Mouse (Mus musculus) heart, adult 2 months (tissue): ENCODE measurements around the gene Ezh1. TPM values are rescaled to one million over a fixed set of nuclear protein-coding genes. Genes with fewer than 3 reads are reported as not detected.

Experiments used
- DNase-seq, 2 experiments: peaks; one replicate each; pipeline ENCODE4 v3.0.0; 2021
- H3K27ac ChIP-seq: fragments of 200-600 bp; 2 replicates; pipeline ENCODE4 v1.8.1; 2022
- H3K27me3 ChIP-seq: fragments of 200-500 bp; 2 replicates; pipeline ENCODE4 v1.6.1; 2012; ENCODE audit warnings: mild to moderate bottlenecking, low read length, inconsistent platforms, mixed read lengths; ENCODE audit not compliant: control insufficient read depth, insufficient read depth
- H3K36me3 ChIP-seq: fragments of 200-500 bp; 2 replicates; pipeline ENCODE4 v1.6.1; 2012; ENCODE audit warnings: low read length, inconsistent platforms; ENCODE audit not compliant: control insufficient read depth, insufficient read depth
- H3K4me1 ChIP-seq: fragments of 200-500 bp; 2 replicates; pipeline ENCODE4 v1.6.1; 2011; ENCODE audit warnings: low read length; ENCODE audit not compliant: control insufficient read depth, insufficient read depth
- H3K4me3 ChIP-seq: fragments of 200-600 bp; 2 replicates; pipeline ENCODE4 v1.8.1; 2022
- H3K79me2 ChIP-seq: fragments of 200-500 bp; replicated peaks from 2 replicates; pipeline ENCODE4 v1.6.1; 2012; ENCODE audit warnings: mild to moderate bottlenecking, inconsistent platforms, low read length, moderate library complexity, mixed read lengths; ENCODE audit not compliant: control insufficient read depth, insufficient read depth
- H3K9ac ChIP-seq: fragments of 200-500 bp; 2 replicates; pipeline ENCODE4 v1.6.1; 2012; ENCODE audit warnings: low read depth, mild to moderate bottlenecking, control low read depth, inconsistent platforms, low read length, mixed read lengths
- CTCF ChIP-seq: fragments of 200-600 bp; IDR thresholded peaks from 2 replicates; pipeline ENCODE4 v1.8.1; 2022; ENCODE audit warnings: antibody characterized with exemption, mild to moderate bottlenecking, moderate library complexity
- EP300 ChIP-seq: fragments of 200-500 bp; IDR thresholded peaks from 2 replicates; pipeline ENCODE4 v1.6.1; 2011; ENCODE audit warnings: low read depth, low read length, control low read depth; ENCODE audit not compliant: insufficient read depth
- POLR2A ChIP-seq: fragments of 200-500 bp; IDR thresholded peaks from 2 replicates; pipeline ENCODE4 v1.6.1; 2011; ENCODE audit warnings: mild to moderate bottlenecking, low read depth, low read length, control low read depth; ENCODE audit not compliant: insufficient read depth
- WGBS: fragments of 180-500 bp; shearing (Covaris S2); methylation state at CpG from one replicate; pipeline ENCODE4 v1.1.7; 2018; 5-methylcytosine and 5-hydroxymethylcytosine counted together
- intact Hi-C: fragments of 180-260 bp; cut with DNase I; formaldehyde crosslinking; loops from one replicate; pipeline ENCODE4 v1.15.1; 2025
- polyA plus RNA-seq: library from polyadenylated mRNA; depleted of rRNA; stranded (reverse); fragments of >200 nt; gene quantifications from 2 replicates; pipeline ENCODE4 v1.2.3, GENCODE M21; 2012
- total RNA-seq, 2 experiments: library from RNA; stranded (reverse); gene quantifications; 2 replicates each; pipeline ENCODE4 v1.2.3; 2021

Ezh1 gene
- total and polyA plus RNA-seq, 3 experiments = 26.1 to 31.4 (median 29.8) TPM

GRCm38 (mm10) chr11:101185441-101185840, 40.8 kb downstream of the Ezh1 start:
- Histone ChIP-seq H3K27me3 (no peaks in the 10 kb centered on the region), H3K36me3 (no peaks in the 10 kb centered on the region), H3K4me3 (no peak overlapping the region), H3K27ac (no peak overlapping the region), H3K4me1 (no peaks in the 10 kb centered on the region; the same call in 1 of the 2 replicates), H3K79me2 (no peaks in the 10 kb centered on the region), H3K9ac (no peak overlapping the region)
- TF ChIP-seq POLR2A (no peak), EP300 (no peak), CTCF (no peak)
- intact Hi-C loops = no loop called here
- WGBS = 91% methylated on average over 4 of the region's 4 CpGs
- DNase-seq = no peak

- H3K27me3 ChIP-seq = no peaks in the 10 kb centered on the region
- no peak overlapping the region for H3K9ac ChIP-seq
- H3K4me3 ChIP-seq = no peak overlapping the region
- intact Hi-C loops = no loop called here
- no peaks in the 10 kb centered on the region for H3K79me2 ChIP-seq
- H3K27ac ChIP-seq = no peak overlapping the region
- no peak for TF ChIP-seq CTCF
- TF ChIP-seq POLR2A = no peak
- TF ChIP-seq EP300 = no peak
- H3K4me1 ChIP-seq = no peaks in the 10 kb centered on the region; the same call in 1 of the 2 replicates
- 89% methylated on average over 12 of the region's 12 CpGs for WGBS
- DNase-seq = no peak
- H3K36me3 ChIP-seq = no peaks in the 10 kb centered on the region
These were observed 41.3 kb downstream of the Ezh1 start for GRCm38 (mm10) chr11:101184984-101185383.

GRCm38 (mm10) chr11:101182771-101183517, 43.3 kb downstream of the Ezh1 start:
- no peak for TF ChIP-seq POLR2A
- TF ChIP-seq EP300 = no peak
- TF ChIP-seq CTCF = no peak

GRCm38 (mm10) chr11:101181961-101182360, 44.3 kb downstream of the Ezh1 start:
- WGBS = 92% methylated on average over 11 of the region's 11 CpGs
- intact Hi-C loops = no loop called here
- no peak overlapping the region for H3K9ac ChIP-seq

More at GRCm38 (mm10) chr11:101182771-101183517, 43.3 kb downstream of the Ezh1 start:
- Histone ChIP-seq H3K36me3 (no peaks in the 10 kb centered on the region), H3K4me3 (no peak overlapping the region), H3K27ac (no peak overlapping the region), H3K4me1 (no peaks in the 10 kb centered on the region; the same call in 1 of the 2 replicates), H3K79me2 (no peaks in the 10 kb centered on the region), H3K27me3 (no peaks in the 10 kb centered on the region), H3K9ac (no peak overlapping the region)
- intact Hi-C loops = no loop called here
- WGBS = 48% methylated on average over 14 of the region's 14 CpGs
- no peak for DNase-seq

GRCm38 (mm10) chr11:101180846-101181740, 45.2 kb downstream of the Ezh1 start:
- Histone ChIP-seq H3K36me3 (no peaks in the 10 kb centered on the region), H3K79me2 (no peaks in the 10 kb centered on the region), H3K4me3 (no peak overlapping the region), H3K27ac (no peak overlapping the region), H3K27me3 (no peaks in the 10 kb centered on the region), H3K4me1 (peaks cover 1% of the 10 kb centered on the region), H3K9ac (no peak overlapping the region)
- TF ChIP-seq CTCF = peak; percentile 83
- peak; percentile 77; the same call in 1 of the 2 replicates for TF ChIP-seq EP300
- TF ChIP-seq POLR2A = no peak
- DNase-seq = peak; percentile 55 to 85
- 47% methylated on average over 10 of the region's 10 CpGs for WGBS
- intact Hi-C loops = no loop called here

More at GRCm38 (mm10) chr11:101181961-101182360, 44.3 kb downstream of the Ezh1 start:
- H3K27me3 ChIP-seq = no peaks in the 10 kb centered on the region
- no peak overlapping the region for H3K27ac ChIP-seq
- TF ChIP-seq POLR2A = no peak
- no peak for TF ChIP-seq CTCF
- no peak for TF ChIP-seq EP300
- H3K79me2 ChIP-seq = no peaks in the 10 kb centered on the region
- no peaks in the 10 kb centered on the region; the same call in 1 of the 2 replicates for H3K4me1 ChIP-seq
- no peak for DNase-seq
- H3K36me3 ChIP-seq = no peaks in the 10 kb centered on the region
- no peak overlapping the region for H3K4me3 ChIP-seq
